Mouse (Mus musculus): ENCODE results near the gene Asb6. TPM values are rescaled to one million over a fixed set of nuclear protein-coding genes. Genes with fewer than 3 reads are reported as not detected.

Gene Asb6
- polyA plus RNA-seq, 1 experiment = 97.6 TPM

DNA sequence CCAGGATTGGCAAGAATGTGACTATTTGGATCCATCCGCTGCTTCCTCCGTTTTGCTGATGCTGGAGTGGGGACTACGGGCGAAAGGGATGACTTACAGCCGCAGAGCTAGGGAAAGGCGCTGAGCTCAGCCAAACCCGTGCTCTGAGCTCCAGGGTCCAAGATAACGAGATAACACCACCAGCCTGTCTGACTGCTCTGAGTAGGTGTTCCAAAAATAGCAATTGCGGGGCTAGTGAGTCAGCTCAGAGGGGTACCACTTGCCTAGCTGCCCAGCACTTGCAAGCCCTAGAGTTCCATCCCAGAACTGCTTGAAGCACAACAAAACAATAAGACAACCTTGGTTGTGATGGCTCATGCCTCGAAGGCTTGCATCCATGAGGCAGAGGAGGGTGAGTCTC, 12.5 kb upstream of the Asb6 start:
- 58% methylated on average over 10 of the region's 10 CpGs for WGBS
- no peaks in the 10 kb centered on the region for H3K4me1 ChIP-seq (replicated peaks; ENCODE audit: control insufficient read depth, insufficient read depth, low read length)
- H3K36me3 ChIP-seq (ENCODE audit: control insufficient read depth, insufficient read depth, low read length) = no peaks in the 10 kb centered on the region
- no peak for TF ChIP-seq CTCF (IDR thresholded peaks at IDR 0.05; ENCODE audit: borderline replicate concordance, control insufficient read depth, extremely low read depth, insufficient read depth, low read length, poor library complexity)
- TF ChIP-seq POLR2A (IDR thresholded peaks at IDR 0.05; ENCODE audit: control insufficient read depth, extremely low read depth, insufficient read depth, low read length, poor library complexity) = no peak
- no peak overlapping the region for H3K4me3 ChIP-seq (ENCODE audit: control insufficient read depth, insufficient read depth, low read length)
- H3K27me3 ChIP-seq (ENCODE audit: control insufficient read depth, insufficient read depth, low read length) = peaks cover 14% of the 10 kb centered on the region; the same call in 1 of the 2 replicates
- no peak for DNase-seq
- no peak overlapping the region for H3K27ac ChIP-seq (ENCODE audit: control insufficient read depth, insufficient read depth, low read length)

DNA sequence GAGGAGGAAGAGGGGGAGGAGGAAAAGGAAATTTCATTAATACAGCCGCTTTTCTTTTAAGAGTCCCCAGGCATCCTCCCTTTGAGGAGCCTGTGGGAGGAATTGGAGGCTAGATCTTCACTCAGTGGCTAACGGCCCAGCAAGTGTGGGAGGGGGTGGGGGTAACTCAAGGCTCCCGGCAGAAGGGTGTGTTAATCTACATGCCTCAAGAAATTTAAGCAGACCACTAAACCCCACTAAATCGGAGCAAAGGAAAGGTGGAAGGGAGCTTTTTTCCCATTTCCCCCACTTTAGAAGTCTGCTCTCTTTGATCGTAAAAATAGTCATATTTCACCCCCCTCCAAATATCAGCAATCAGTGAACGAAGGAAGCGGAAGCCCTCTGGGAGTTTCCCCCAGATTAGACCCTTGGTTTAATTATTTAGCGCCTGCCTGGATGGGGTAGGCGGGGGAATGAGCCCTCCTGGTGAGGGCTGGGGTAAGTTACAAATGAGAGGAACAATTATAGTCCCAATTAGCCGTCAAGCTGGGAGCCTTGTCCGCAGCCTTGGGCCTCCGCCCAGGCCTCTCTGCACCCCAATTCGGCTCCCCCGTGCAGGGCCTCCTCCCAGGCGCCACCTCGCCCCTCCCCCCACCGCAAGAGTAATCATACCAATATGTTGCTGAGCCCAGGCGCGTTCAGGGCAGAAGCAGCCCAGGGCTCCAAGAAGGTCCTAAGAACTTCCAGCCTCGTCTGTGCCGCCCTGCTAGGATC, 6.3 kb upstream of the Asb6 start:
- TF ChIP-seq CTCF (IDR thresholded peaks at IDR 0.05; ENCODE audit: borderline replicate concordance, control insufficient read depth, extremely low read depth, insufficient read depth, low read length, poor library complexity) (no peak), POLR2A (IDR thresholded peaks at IDR 0.05; ENCODE audit: control insufficient read depth, extremely low read depth, insufficient read depth, low read length, poor library complexity) (no peak)
- H3K4me1 ChIP-seq (replicated peaks; ENCODE audit: control insufficient read depth, insufficient read depth, low read length) = no peaks in the 10 kb centered on the region
- H3K27me3 ChIP-seq (ENCODE audit: control insufficient read depth, insufficient read depth, low read length) = no peaks in the 10 kb centered on the region
- no peak for DNase-seq
- no peak overlapping the region for H3K4me3 ChIP-seq (ENCODE audit: control insufficient read depth, insufficient read depth, low read length)
- no peaks in the 10 kb centered on the region for H3K36me3 ChIP-seq (ENCODE audit: control insufficient read depth, insufficient read depth, low read length)
- WGBS = 50% methylated on average over 21 of the region's 21 CpGs
- no peak overlapping the region for H3K27ac ChIP-seq (ENCODE audit: control insufficient read depth, insufficient read depth, low read length)

- DNase-seq = no peak
- no peaks in the 10 kb centered on the region for H3K4me1 ChIP-seq (replicated peaks; ENCODE audit: control insufficient read depth, insufficient read depth, low read length)
- 85% methylated on average over 8 of the region's 10 CpGs for WGBS
- H3K27ac ChIP-seq (ENCODE audit: control insufficient read depth, insufficient read depth, low read length) = no peak within 1 kb of the TSS
- H3K36me3 ChIP-seq (ENCODE audit: control insufficient read depth, insufficient read depth, low read length) = no peaks in the 10 kb centered on the region
- TF ChIP-seq CTCF (IDR thresholded peaks at IDR 0.05; ENCODE audit: borderline replicate concordance, control insufficient read depth, extremely low read depth, insufficient read depth, low read length, poor library complexity) = no peak
- no peak for TF ChIP-seq POLR2A (IDR thresholded peaks at IDR 0.05; ENCODE audit: control insufficient read depth, extremely low read depth, insufficient read depth, low read length, poor library complexity)
- no peaks in the 10 kb centered on the region for H3K27me3 ChIP-seq (ENCODE audit: control insufficient read depth, insufficient read depth, low read length)
- no peak within 1 kb of the TSS for H3K4me3 ChIP-seq (ENCODE audit: control insufficient read depth, insufficient read depth, low read length)
Measured at GRCm38 (mm10) chr2:30834373-30835022, 4.4 kb upstream of the Asb6 start, which contains the start of gene Prrx2. Prrx2 (plus strand) TSS chr2:30834972.

DNA sequence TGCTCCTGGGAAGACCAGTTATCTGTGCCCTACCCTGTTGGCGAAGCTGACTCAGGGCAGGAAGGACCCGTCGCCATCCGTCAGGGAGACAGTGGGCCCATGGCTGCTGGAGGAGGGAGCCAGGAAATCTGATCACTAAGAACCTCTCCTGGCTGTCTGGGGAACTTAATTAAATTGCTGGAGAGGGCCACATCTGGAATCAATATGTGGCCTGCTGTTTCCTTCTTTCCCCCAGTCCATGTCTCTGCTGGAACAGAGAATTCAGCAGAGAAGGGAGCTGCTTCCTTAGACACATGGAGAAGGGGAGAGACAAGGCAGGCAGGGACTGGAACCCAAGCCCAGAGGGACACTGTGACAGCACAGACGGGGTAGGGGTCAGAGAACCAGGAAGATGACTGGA, 3.5 kb upstream of the Asb6 start:
- WGBS = 85% methylated on average over 5 of the region's 5 CpGs
- no peak for TF ChIP-seq POLR2A (IDR thresholded peaks at IDR 0.05; ENCODE audit: control insufficient read depth, extremely low read depth, insufficient read depth, low read length, poor library complexity)
- TF ChIP-seq CTCF (IDR thresholded peaks at IDR 0.05; ENCODE audit: borderline replicate concordance, control insufficient read depth, extremely low read depth, insufficient read depth, low read length, poor library complexity) = no peak
- DNase-seq = no peak
- H3K4me3 ChIP-seq (ENCODE audit: control insufficient read depth, insufficient read depth, low read length) = no peak overlapping the region
- H3K27ac ChIP-seq (ENCODE audit: control insufficient read depth, insufficient read depth, low read length) = no peak overlapping the region
- H3K27me3 ChIP-seq (ENCODE audit: control insufficient read depth, insufficient read depth, low read length) = no peaks in the 10 kb centered on the region
- H3K4me1 ChIP-seq (replicated peaks; ENCODE audit: control insufficient read depth, insufficient read depth, low read length) = no peaks in the 10 kb centered on the region
- no peaks in the 10 kb centered on the region for H3K36me3 ChIP-seq (ENCODE audit: control insufficient read depth, insufficient read depth, low read length)

GRCm38 (mm10) chr2:30829315-30829714, 818 bp downstream of the Asb6 start:
- WGBS = 33% methylated on average over 5 of the region's 5 CpGs
- Histone ChIP-seq H3K27me3 (ENCODE audit: control insufficient read depth, insufficient read depth, low read length) (no peaks in the 10 kb centered on the region), H3K27ac (ENCODE audit: control insufficient read depth, insufficient read depth, low read length) (no peak overlapping the region), H3K4me3 (ENCODE audit: control insufficient read depth, insufficient read depth, low read length) (no peak overlapping the region), H3K4me1 (replicated peaks; ENCODE audit: control insufficient read depth, insufficient read depth, low read length) (peaks cover 15% of the 10 kb centered on the region), H3K36me3 (ENCODE audit: control insufficient read depth, insufficient read depth, low read length) (peaks cover under 1% of the 10 kb centered on the region)
- TF ChIP-seq POLR2A (IDR thresholded peaks at IDR 0.05; ENCODE audit: control insufficient read depth, extremely low read depth, insufficient read depth, low read length, poor library complexity) = no peak
- TF ChIP-seq CTCF (IDR thresholded peaks at IDR 0.05; ENCODE audit: borderline replicate concordance, control insufficient read depth, extremely low read depth, insufficient read depth, low read length, poor library complexity) = peak; percentile 54; the same call in 1 of the 2 replicates
- peak; percentile 63 for DNase-seq

GRCm38 (mm10) chr2:30827749-30828475, 2.2 kb downstream of the Asb6 start:
- peak; percentile 93 for DNase-seq
- no peaks in the 10 kb centered on the region for H3K27me3 ChIP-seq (ENCODE audit: control insufficient read depth, insufficient read depth, low read length)
- H3K36me3 ChIP-seq (ENCODE audit: control insufficient read depth, insufficient read depth, low read length) = peaks cover 15% of the 10 kb centered on the region
- no peak overlapping the region for H3K27ac ChIP-seq (ENCODE audit: control insufficient read depth, insufficient read depth, low read length)
- H3K4me1 ChIP-seq (replicated peaks; ENCODE audit: control insufficient read depth, insufficient read depth, low read length) = peaks cover 15% of the 10 kb centered on the region
- peak overlapping the region; percentile 69 for H3K4me3 ChIP-seq (ENCODE audit: control insufficient read depth, insufficient read depth, low read length)
- under 1% methylated on average over 63 of the region's 63 CpGs for WGBS
- TF ChIP-seq POLR2A (IDR thresholded peaks at IDR 0.05; ENCODE audit: control insufficient read depth, extremely low read depth, insufficient read depth, low read length, poor library complexity) (0 out of 2 replicates have a peak, but pooled peaks have one; percentile 27), CTCF (IDR thresholded peaks at IDR 0.05; ENCODE audit: borderline replicate concordance, control insufficient read depth, extremely low read depth, insufficient read depth, low read length, poor library complexity) (peak; percentile 96)

Measured in thymus, adult 2 months (tissue).